Mouse (Mus musculus) T-cell, adult 2 months (primary cell): ENCODE measurements around the gene Osbpl10.
"Not testable (repeated sequence)": the region's sequence is repeated elsewhere in the genome, so short reads cannot be mapped to it uniquely, and the experiment has no call there.

Experiments
- DNase-seq: peaks from one replicate; pipeline ENCODE4 v3.0.0; 2022; ENCODE audit warnings: low spot score

The Osbpl10 gene

DNA sequence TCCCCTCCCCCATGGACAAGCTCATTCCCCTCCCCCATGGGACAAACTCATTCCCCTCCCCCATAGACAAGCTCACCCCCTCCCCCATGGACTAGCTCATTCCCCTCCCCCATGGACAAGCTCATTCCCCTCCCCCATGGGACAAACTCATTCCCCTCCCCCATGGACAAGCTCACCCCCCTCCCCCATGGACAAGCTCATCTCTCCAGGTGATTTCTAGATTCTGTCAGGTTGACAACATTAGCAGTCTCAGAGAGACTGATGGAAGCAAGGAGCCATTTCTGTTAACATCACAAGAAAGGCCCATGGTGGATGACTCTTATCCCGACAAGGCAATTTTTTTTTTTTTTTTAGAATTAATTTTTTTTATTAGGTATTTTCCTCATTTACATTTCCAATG, 52.7 kb downstream of the Osbpl10 start:
- DNase-seq, result not testable (repeated sequence)

GRCm38 (mm10) chr9:115032786-115033185, 54.4 kb downstream of the Osbpl10 start:
- DNase-seq, result no peak

DNA sequence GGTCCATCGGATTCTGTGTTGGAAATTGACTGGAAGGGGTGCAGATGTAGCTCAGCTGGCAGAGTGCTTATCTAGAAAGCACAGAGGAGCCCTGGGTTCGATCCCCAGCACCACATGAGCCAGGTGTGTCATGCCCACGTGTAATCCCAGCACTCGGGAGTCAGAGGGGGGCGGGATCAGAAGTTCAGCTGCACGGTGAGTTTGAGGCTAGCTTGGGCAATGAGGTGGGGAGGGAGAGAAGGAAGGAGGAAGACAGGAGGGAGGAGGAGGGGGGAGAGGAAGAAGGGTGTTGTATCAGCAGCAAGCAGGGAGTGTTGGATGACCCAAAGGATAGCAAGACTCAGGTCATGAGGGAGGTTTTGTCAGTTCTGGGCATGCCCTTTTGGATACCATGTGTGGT, 55.9 kb downstream of the Osbpl10 start:
- no peak for DNase-seq

- no peak for DNase-seq
These were observed 56.4 kb downstream of the Osbpl10 start for GRCm38 (mm10) chr9:115034788-115035187.

- DNase-seq, result no peak
These were observed 59.8 kb downstream of the Osbpl10 start for GRCm38 (mm10) chr9:115038215-115038614.

- no peak for DNase-seq
These were observed 60.3 kb downstream of the Osbpl10 start for GRCm38 (mm10) chr9:115038686-115039085.

DNA sequence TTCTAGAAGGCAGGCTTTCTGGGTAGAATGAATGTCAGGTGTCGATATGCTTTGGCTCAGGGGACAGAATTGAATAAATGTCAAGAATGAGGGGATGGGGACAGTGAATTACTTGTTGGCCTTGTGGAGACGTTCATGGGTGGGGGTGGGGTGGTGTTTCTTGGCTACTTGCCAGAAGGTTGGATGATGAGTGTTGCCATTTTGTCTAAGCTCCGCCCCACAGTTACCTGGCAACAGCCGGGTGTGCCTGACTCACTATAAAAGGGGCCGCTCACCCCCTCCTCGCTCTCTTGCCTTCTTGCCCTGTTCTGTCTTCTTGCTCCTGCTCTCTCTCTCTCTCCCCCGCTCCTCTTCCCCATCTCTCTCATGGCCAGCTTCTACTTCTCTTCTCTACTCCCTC, 60.9 kb downstream of the Osbpl10 start:
- no peak for DNase-seq

- no peak for DNase-seq
These were observed 64.2 kb downstream of the Osbpl10 start for GRCm38 (mm10) chr9:115042571-115042970.

DNA sequence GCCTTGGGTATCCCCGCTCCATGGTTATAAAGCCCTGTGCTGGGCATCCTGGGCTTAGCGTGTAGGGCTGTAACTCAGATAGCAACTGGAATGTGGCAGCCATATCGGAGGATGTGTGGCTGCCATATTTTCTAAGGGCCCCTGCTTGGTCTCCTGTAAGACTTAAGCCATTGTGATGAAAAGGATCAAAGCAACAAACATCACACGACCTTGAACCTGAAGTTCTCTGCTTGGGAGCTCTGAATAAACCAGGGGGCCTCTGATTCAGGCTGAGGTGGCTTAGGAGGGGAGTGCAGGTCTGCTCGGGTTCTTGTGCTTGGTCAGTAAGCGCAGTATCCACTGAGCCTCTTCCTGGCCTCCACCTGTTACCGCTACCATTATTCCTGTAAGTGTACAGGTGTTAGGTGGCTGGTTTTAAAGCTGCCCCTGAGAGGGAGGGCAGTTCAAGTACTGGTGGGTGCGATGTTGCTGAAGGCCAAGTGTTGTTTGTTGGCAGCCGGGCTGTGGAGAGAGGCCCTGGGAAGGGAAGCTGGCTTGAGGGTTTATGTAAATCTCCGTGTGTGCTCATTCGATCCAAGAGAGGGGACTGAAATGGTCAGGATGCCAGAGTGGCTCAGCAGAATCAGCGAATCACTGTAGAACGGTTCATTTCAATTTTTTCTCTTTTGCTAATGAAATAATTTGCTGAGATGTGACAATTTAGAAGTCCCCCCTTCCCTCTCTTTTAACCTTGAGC, 64.8 kb downstream of the Osbpl10 start:
- no peak for DNase-seq

GRCm38 (mm10) chr9:115043881-115044770, 65.8 kb downstream of the Osbpl10 start:
- DNase-seq, result no peak

DNA sequence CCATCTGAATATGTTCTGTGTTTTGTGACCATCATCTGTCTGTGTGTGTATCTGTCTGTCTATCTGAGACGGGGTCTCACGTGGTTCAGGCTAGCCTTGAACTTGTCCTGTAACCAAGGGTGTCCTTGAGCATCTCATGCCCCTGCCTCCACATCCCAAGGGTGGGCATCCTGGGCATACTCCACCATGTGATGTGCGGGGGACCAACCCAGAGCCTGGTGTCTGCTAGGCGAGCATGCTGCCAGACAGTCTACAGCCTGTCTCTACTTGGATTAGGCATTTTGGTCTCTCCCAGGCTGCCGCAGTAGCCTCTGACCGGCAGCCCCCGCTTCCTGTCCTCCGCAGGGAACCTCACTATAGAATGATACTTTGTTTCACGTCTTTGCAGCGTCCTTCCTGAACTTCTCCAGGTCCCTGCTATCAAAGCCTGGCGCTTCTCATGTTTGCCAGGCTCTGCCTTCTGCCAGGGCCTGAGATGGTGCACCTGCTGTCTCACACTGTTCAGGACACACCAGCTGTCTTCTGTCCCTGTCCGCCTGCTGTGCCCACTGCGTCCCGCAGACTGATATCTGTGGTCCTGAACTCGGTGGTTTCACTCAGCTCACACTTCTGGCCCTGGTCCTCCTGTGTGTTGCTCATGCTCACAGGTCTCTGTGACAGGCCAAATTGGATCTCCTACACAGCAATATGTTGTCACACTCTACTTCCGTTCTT, 66.9 kb downstream of the Osbpl10 start:
- no peak for DNase-seq

DNA sequence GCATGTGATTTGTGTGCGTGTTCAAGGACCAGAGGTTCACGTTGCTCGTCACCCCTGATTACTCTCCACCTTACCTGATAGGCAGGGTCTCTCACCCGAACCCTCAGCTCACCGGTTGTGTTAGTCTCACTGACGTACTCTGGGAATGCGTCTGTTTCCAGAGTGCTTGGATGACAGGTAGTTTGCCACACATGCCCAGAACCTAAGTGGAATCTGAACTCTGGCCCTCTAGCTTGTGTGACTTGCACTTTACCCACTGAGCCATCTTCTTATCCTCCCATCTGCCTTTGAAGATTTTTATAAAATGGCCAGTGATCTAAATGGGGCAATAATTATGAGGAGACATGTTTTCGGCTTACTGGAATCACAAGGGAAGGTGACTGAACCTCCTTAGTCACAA, 68.3 kb downstream of the Osbpl10 start:
- no peak for DNase-seq

GRCm38 (mm10) chr9:115048340-115048739, 70.0 kb downstream of the Osbpl10 start:
- no peak for DNase-seq

GRCm38 (mm10) chr9:115048861-115049260, 70.5 kb downstream of the Osbpl10 start:
- DNase-seq, result no peak

- no peak for DNase-seq
These were observed 71.8 kb downstream of the Osbpl10 start for GRCm38 (mm10) chr9:115049981-115050720.

DNA sequence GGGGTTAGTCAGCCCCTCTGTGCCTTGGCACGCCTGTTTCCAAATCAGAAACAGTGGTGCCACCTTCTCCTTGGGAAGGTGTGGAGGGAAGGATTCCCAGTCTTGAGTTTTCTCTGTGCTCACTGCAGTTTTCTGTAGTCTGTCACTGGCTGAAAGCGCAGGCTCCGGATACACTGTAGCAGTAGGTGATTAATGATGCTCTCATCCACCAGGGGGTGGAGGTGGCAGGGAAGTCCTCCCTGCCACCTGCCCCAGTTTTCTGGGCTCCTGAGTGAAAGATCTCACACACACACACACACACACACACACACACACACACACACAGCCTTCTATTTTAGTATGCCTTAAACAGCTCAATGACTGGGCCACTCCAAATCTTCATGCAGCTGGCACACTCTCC, 73.6 kb downstream of the Osbpl10 start:
- DNase-seq, result no peak

- DNase-seq, result no peak
These were observed 75.4 kb downstream of the Osbpl10 start for GRCm38 (mm10) chr9:115053779-115054178.

- no peak for DNase-seq
These were observed 76.9 kb downstream of the Osbpl10 start for GRCm38 (mm10) chr9:115055041-115055830.

- DNase-seq, result no peak
These were observed 80.4 kb downstream of the Osbpl10 start for GRCm38 (mm10) chr9:115058806-115059205.

DNA sequence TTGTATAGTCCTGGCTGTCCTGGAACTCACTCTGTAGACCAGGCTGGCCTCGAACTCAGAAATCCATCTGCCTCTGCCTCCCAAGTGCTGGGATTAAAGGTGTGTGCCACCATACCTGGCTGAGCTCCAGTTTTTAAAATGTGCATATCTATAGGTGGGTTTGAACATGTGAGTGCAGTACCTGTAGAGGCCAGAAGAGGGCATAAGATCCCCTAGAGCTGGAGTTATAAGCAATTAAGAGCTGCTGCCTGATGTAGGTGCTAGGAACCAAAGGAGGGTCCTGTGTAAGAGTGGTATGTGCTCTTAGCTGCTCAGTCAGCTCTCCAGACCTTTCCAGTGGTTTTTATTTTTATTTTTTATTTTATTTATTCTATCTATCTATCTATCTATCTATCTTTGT, 86.5 kb downstream of the Osbpl10 start:
- DNase-seq, result no peak

DNA sequence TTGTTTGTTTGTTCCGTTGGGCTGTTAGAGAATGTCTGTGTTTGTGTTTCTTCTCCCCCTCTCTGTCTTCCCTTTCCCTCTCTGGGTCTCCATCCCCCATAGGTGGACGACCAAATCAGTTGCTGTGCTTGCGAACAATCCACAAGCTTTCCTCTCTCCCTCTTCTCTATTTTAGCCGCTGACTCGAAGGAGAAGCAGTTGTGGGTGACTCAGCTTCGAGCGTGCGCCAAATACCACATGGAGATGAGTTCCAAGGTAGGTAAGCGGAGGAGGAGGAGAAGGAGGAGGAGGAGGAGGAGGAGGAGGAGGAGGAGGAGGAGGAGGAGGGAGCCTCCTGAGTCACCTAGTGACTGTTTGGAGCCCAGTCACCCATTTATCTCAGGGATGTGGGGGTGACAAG, 88.7 kb downstream of the Osbpl10 start:
- DNase-seq, result no peak
